Comparison of ENCODE assay signal across 8 mouse cellular contexts in the genomic region with DNA sequence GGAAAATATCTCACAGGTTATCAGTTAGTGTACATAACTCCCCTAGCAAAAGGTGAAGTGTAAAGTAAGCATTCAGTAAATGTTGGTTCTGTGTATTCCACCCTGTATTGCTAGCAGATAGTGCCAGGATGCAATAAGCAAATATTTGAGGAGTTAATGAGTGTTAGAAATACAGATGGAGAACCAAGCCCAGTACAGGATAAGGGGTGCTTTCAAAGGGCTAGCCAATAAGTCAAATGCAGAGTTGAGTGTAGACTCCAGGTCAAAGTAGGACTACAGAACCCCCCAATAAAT. TPM values are rescaled to one million over a fixed set of nuclear protein-coding genes. Genes with fewer than 3 reads are reported as not detected.
DNase-seq lines count a peak whose midpoint lies in the region; ATAC-seq and TF ChIP-seq lines count a peak whose summit lies in the region.

No protein-coding gene starts in this region.

- TF ChIP-seq EP300 in liver, postnatal 0 days (IDR thresholded peaks at IDR 0.05; ENCODE audit: low read depth) = no peak

- H3K4me3 ChIP-seq in heart, embryonic 10.5 days = peak overlapping the region; percentile 61
- peak overlapping the region; percentile 70 for H3K4me3 ChIP-seq in E14TG2a.4 (replicated peaks; ENCODE audit: low read length)
- peak overlapping the region; percentile 42 for H3K4me3 ChIP-seq in forebrain, embryonic 16.5 days (replicated peaks; ENCODE audit: low read length)
- peak overlapping the region; percentile 63 for H3K4me3 ChIP-seq in liver, postnatal 0 days (ENCODE audit: low read depth, low read length)

- H3K27me3 ChIP-seq in heart, embryonic 10.5 days (ENCODE audit: insufficient read depth, poor library complexity, severe bottlenecking) = no peaks in the 10 kb centered on the region
- no peaks in the 10 kb centered on the region for H3K27me3 ChIP-seq in E14TG2a.4 (ENCODE audit: insufficient read depth, low read length)
- no peaks in the 10 kb centered on the region for H3K27me3 ChIP-seq in forebrain, embryonic 16.5 days (replicated peaks; ENCODE audit: control insufficient read depth, insufficient read depth, low read length)
- 0 out of 2 replicates have a peak, but pooled peaks cover 5% of the 10 kb centered on the region for H3K27me3 ChIP-seq in liver, postnatal 0 days (ENCODE audit: insufficient read depth, low read length)

- no peak for TF ChIP-seq CTCF in E14TG2a.4 (conservative IDR thresholded peaks at IDR 0.05; ENCODE audit: low read length)
- no peak for TF ChIP-seq CTCF in liver, postnatal 0 days (IDR thresholded peaks at IDR 0.05; ENCODE audit: low read depth)

- no peak overlapping the region; the same call in 1 of the 2 replicates for H3K9ac ChIP-seq in forebrain, embryonic 16.5 days (replicated peaks; ENCODE audit: low read depth, low read length)
- peak overlapping the region; percentile 11; the same call in 1 of the 2 replicates for H3K9ac ChIP-seq in liver, postnatal 0 days (replicated peaks)

- no peaks in the 10 kb centered on the region for H3K36me3 ChIP-seq in heart, embryonic 10.5 days
- peaks cover 14% of the 10 kb centered on the region for H3K36me3 ChIP-seq in E14TG2a.4 (ENCODE audit: insufficient read depth, low read length)
- no peaks in the 10 kb centered on the region for H3K36me3 ChIP-seq in forebrain, embryonic 16.5 days (ENCODE audit: control insufficient read depth, insufficient read depth)
- no peaks in the 10 kb centered on the region for H3K36me3 ChIP-seq in liver, postnatal 0 days (replicated peaks; ENCODE audit: insufficient read depth, low read length)

- no peak for DNase-seq in heart, embryonic 10.5 days (ENCODE audit: low spot score)
- DNase-seq in heart, postnatal 4 days = no peak
- no peak for DNase-seq in liver, postnatal 0 days
- DNase-seq in thymus, postnatal 25 days = no peak
- DNase-seq in urinary bladder, postnatal 14 days (ENCODE audit: low spot score) = no peak

- ATAC-seq in forebrain, embryonic 16.5 days = no peak; the same call in 1 of the 2 replicates
- ATAC-seq in liver, postnatal 0 days = peak; percentile 16
- ATAC-seq in cerebellum, adult (ENCODE audit: insufficient number of reproducible peaks, low FRiP score, low TSS enrichment) = no peak; the same call in 1 of the 2 replicates

- no peaks in the 10 kb centered on the region for H3K9me3 ChIP-seq in heart, embryonic 10.5 days
- no peaks in the 10 kb centered on the region for H3K9me3 ChIP-seq in E14TG2a.4 (ENCODE audit: low read length)
- H3K9me3 ChIP-seq in forebrain, embryonic 16.5 days (ENCODE audit: control insufficient read depth, low read length) = no peaks in the 10 kb centered on the region
- H3K9me3 ChIP-seq in liver, postnatal 0 days (ENCODE audit: low read length) = no peaks in the 10 kb centered on the region

- no peak overlapping the region for H3K27ac ChIP-seq in heart, embryonic 10.5 days
- no peak overlapping the region for H3K27ac ChIP-seq in forebrain, embryonic 16.5 days (ENCODE audit: low read length)
- H3K27ac ChIP-seq in liver, postnatal 0 days (ENCODE audit: low read depth) = peak overlapping the region; percentile 48; the same call in 1 of the 2 replicates

- peak overlapping the region; percentile 50 for H3K4me2 ChIP-seq in forebrain, embryonic 16.5 days (ENCODE audit: low read length)
- peak overlapping the region; percentile 68 for H3K4me2 ChIP-seq in liver, postnatal 0 days (ENCODE audit: low read depth, low read length)

- no peaks in the 10 kb centered on the region for H3K4me1 ChIP-seq in heart, embryonic 10.5 days
- H3K4me1 ChIP-seq in E14TG2a.4 (replicated peaks; ENCODE audit: low read depth, low read length) = peaks cover 16% of the 10 kb centered on the region
- peaks cover 3% of the 10 kb centered on the region for H3K4me1 ChIP-seq in forebrain, embryonic 16.5 days (replicated peaks; ENCODE audit: control insufficient read depth, insufficient read depth, low read length)
- H3K4me1 ChIP-seq in liver, postnatal 0 days (ENCODE audit: insufficient read depth) = no peaks in the 10 kb centered on the region

RNA-seq across cellular contexts. Expression of gene C1galt1c1, which starts 0.7 kb away (rescaled TPM):
- 28.0 and 28.4 TPM in 2 replicates for polyA plus RNA-seq in heart, embryonic 10.5 days (2016; fragmentation: Nextera tagmentation; extraction: Ambion mirVana)
- total RNA-seq in heart, postnatal 4 days (2021) = 10 to 100 TPM in 1 of 2 experiments, 1 to 10 TPM in 1; 8.6 to 10.1 TPM
- 25.7 and 26.7 TPM in 2 replicates for polyA plus RNA-seq in forebrain, embryonic 16.5 days (2015; fragmentation: Nextera tagmentation; extraction: Ambion mirVana)
- 14.2 and 14.8 TPM in 2 replicates for polyA plus RNA-seq in liver, postnatal 0 days (2015; fragmentation: Nextera tagmentation; extraction: Ambion mirVana)

RNA-seq across cellular contexts. Expression of gene Mcts1, which starts 35.2 kb away (rescaled TPM):
- 52.9 and 60.2 TPM in 2 replicates for polyA plus RNA-seq in heart, embryonic 10.5 days (2016; fragmentation: Nextera tagmentation; extraction: Ambion mirVana)
- 10 to 100 TPM; 38.9 to 40.9 TPM for total RNA-seq in heart, postnatal 4 days (2021)
- polyA plus RNA-seq in forebrain, embryonic 16.5 days (2015; fragmentation: Nextera tagmentation; extraction: Ambion mirVana) = 163 and 167 TPM in 2 replicates
- polyA plus RNA-seq in liver, postnatal 0 days (2015; fragmentation: Nextera tagmentation; extraction: Ambion mirVana) = 49.6 and 50.5 TPM in 2 replicates

RNA-seq across cellular contexts. Expression of gene Cul4b, which starts 59.6 kb away (rescaled TPM):
- polyA plus RNA-seq in heart, embryonic 10.5 days (2016; fragmentation: Nextera tagmentation; extraction: Ambion mirVana) = 32.6 and 34.2 TPM in 2 replicates
- total RNA-seq in heart, postnatal 4 days (2021) = 10 to 100 TPM; 19.3 to 19.5 TPM
- 17.2 and 21.6 TPM in 2 replicates for polyA plus RNA-seq in forebrain, embryonic 16.5 days (2015; fragmentation: Nextera tagmentation; extraction: Ambion mirVana)
- polyA plus RNA-seq in liver, postnatal 0 days (2015; fragmentation: Nextera tagmentation; extraction: Ambion mirVana) = 6.3 and 7.2 TPM in 2 replicates
